Mouse (Mus musculus) limb, embryonic 15.5 days (tissue): ENCODE measurements around the gene Dcaf12. TPM values are rescaled to one million over a fixed set of nuclear protein-coding genes. Genes with fewer than 3 reads are reported as not detected.

Source experiments
- ATAC-seq: fragments of 200-750 bp; cut with Nextera tagmentation; 2 replicates; pipeline ENCODE4 v1.8.0; 2017; ENCODE audit warnings: low read depth, moderate TSS enrichment; ENCODE audit not compliant: insufficient number of reproducible peaks, low FRiP score, low TSS enrichment
- H3K27ac ChIP-seq: fragments of 300-500 bp; sonication (generic); 2 replicates; pipeline ENCODE4 v1.5.1; 2015; ENCODE audit warnings: moderate library complexity, mild to moderate bottlenecking, inconsistent platforms
- H3K27me3 ChIP-seq: fragments of 300-500 bp; sonication (generic); 2 replicates; pipeline ENCODE4 v1.6.1; 2015; ENCODE audit warnings: inconsistent platforms
- H3K36me3 ChIP-seq: fragments of 300-500 bp; sonication (generic); 2 replicates; pipeline ENCODE4 v1.6.1; 2015; ENCODE audit warnings: inconsistent platforms
- H3K4me1 ChIP-seq: fragments of 300-500 bp; sonication (generic); 2 replicates; pipeline ENCODE4 v1.6.1; 2015; ENCODE audit warnings: inconsistent platforms
- H3K4me2 ChIP-seq: fragments of 300-500 bp; sonication (generic); 2 replicates; pipeline ENCODE4 v1.6.1; 2015; ENCODE audit warnings: mild to moderate bottlenecking, inconsistent platforms
- H3K4me3 ChIP-seq: fragments of 300-500 bp; sonication (generic); 2 replicates; pipeline ENCODE4 v1.5.1; 2015; ENCODE audit warnings: mild to moderate bottlenecking, inconsistent platforms
- H3K9ac ChIP-seq: fragments of 300-500 bp; sonication (generic); 2 replicates; pipeline ENCODE4 v1.6.1; 2015; ENCODE audit warnings: inconsistent platforms
- H3K9me3 ChIP-seq: fragments of 300-500 bp; sonication (generic); 2 replicates; pipeline ENCODE4 v1.6.1; 2016; ENCODE audit warnings: inconsistent platforms
- WGBS: fragments of 180-500 bp; shearing (Covaris S2); methylation state at CpG from one replicate; pipeline ENCODE4 v1.1.7; 2015; 5-methylcytosine and 5-hydroxymethylcytosine counted together
- polyA plus RNA-seq: library from polyadenylated mRNA; unstranded; fragments of >200 nt; fragmentation: Nextera tagmentation; extraction: Ambion mirVana; gene quantifications from 2 replicates; pipeline ENCODE4 v1.2.1, GENCODE M21; 2015

Dcaf12 gene
- polyA plus RNA-seq, 1 experiment from 2014 or later: 60.6 TPM

DNA sequence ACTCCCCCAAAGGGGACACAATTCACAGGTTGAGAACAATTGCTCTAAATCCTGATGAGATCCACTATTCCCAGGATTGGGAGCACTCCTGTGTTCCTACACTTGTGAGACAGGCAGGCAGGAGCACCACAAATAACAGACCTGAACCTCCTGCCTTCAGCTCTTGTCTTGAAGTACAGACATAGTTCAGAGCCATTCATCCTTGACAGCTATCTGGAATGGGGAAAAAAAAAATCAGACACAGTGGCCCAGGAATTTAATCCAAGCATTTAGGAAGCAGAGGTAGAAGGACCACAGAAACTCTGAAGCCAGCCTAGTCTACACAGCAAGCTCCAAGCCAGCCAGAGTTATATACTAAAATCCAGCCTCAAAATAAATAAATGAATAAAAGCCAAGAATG lies 46.6 kb downstream of the Dcaf12 start:
- Histone ChIP-seq H3K36me3 (peaks cover 14% of the 10 kb centered on the region; the same call in 1 of the 2 replicates), H3K4me2 (no peak overlapping the region), H3K27ac (no peak overlapping the region), H3K4me3 (no peak overlapping the region), H3K9me3 (no peaks in the 10 kb centered on the region), H3K4me1 (peaks cover 14% of the 10 kb centered on the region), H3K9ac (no peak overlapping the region), H3K27me3 (no peaks in the 10 kb centered on the region)
- no peak for ATAC-seq

DNA sequence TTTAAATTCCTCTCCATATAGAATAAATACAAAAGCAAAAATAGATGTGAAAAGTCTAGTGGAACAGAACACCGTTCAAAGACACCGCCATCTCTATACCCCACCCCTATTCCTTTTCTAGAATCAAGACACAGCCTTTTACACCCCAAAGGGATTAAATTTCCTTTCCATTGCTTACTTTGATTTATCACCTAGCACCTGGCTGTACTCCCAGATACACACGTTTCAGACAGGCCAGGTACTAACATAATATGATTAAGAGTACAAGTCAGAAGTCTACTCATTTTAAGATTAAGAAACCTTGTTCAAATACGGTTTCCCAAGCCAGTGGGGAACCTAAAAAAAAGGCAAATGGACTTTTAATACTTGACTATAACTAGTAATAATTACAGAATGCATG lies 48.3 kb downstream of the Dcaf12 start:
- Histone ChIP-seq H3K9me3 (no peaks in the 10 kb centered on the region), H3K36me3 (peaks cover 23% of the 10 kb centered on the region; the same call in 1 of the 2 replicates), H3K27ac (no peak overlapping the region), H3K27me3 (no peaks in the 10 kb centered on the region), H3K4me2 (no peak overlapping the region), H3K9ac (no peak overlapping the region), H3K4me3 (no peak overlapping the region), H3K4me1 (no peaks in the 10 kb centered on the region; the same call in 1 of the 2 replicates)
- 58% methylated on average over 4 of the region's 4 CpGs for WGBS
- ATAC-seq: no peak

DNA sequence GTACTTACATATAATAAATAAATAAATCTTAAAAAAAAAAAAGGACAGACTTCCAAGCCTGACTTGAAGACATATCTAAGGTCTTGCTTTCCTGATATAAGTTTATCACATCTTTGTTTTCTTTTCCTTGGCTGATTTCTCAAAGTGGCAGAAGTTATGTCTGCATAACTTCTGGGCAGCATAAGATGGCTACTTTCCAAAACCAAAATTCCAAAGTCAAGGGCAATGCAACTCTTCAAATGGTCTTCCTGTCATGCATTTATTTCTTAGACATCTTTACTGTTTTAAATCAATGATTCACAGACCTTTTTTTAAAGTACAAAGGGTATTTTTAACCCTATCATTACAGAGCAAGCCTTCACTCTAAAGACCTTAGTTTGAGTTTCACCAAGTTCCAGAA lies 54.0 kb downstream of the Dcaf12 start:
- H3K9me3 ChIP-seq: no peaks in the 10 kb centered on the region
- H3K4me1 ChIP-seq: no peaks in the 10 kb centered on the region; the same call in 1 of the 2 replicates
- H3K4me3 ChIP-seq: no peak overlapping the region
- no peak overlapping the region for H3K4me2 ChIP-seq
- no peak for ATAC-seq
- H3K9ac ChIP-seq: no peak overlapping the region
- no peak overlapping the region for H3K27ac ChIP-seq
- H3K27me3 ChIP-seq: no peaks in the 10 kb centered on the region
- peaks cover 15% of the 10 kb centered on the region; the same call in 1 of the 2 replicates for H3K36me3 ChIP-seq

DNA sequence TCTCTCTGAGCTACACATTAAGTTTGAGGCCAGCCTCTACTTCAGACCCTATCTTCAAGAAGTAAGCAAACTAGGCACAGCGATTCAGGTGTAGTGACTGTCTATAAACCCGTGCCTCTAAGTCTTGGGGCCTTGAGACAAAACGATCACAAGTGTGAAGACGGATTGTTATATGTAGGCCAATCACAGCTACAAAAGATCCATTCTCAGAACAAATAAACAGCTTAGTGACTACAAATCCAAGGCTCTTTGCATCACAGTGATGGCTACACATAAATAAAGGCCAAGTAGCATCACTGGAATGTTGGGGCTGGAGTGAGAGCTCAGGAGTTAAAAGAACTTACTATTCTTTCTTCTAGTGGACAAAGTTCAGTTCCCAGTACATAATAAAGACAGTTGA lies 55.7 kb downstream of the Dcaf12 start:
- Histone ChIP-seq H3K4me2 (no peak overlapping the region), H3K9ac (no peak overlapping the region), H3K27me3 (no peaks in the 10 kb centered on the region), H3K36me3 (peaks cover 12% of the 10 kb centered on the region; the same call in 1 of the 2 replicates), H3K4me1 (no peaks in the 10 kb centered on the region; the same call in 1 of the 2 replicates), H3K9me3 (no peaks in the 10 kb centered on the region), H3K27ac (no peak overlapping the region), H3K4me3 (no peak overlapping the region)
- no peak for ATAC-seq
- WGBS: 87% methylated on average over 4 of the region's 4 CpGs

DNA sequence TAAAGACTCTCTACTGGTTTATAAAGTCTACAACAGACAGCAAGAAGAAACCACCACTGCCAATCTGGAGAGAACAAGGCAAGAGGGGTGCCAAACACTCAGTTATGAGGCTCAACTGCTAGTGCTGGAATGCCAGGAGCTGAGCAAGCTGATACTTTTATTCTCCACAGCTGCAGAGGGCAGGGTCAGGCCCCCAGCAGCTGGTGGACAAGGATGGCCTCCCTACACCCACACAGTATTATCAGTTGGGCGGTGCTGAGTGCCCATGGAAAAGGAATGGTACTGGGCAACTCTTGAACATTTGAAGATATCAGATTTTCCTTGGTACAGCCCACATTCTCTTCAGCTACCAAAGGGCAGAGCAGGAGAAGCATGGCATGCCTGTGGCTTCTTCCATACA lies 56.9 kb downstream of the Dcaf12 start:
- Histone ChIP-seq H3K4me1 (no peaks in the 10 kb centered on the region; the same call in 1 of the 2 replicates), H3K4me3 (no peak overlapping the region), H3K4me2 (no peak overlapping the region), H3K9me3 (no peaks in the 10 kb centered on the region), H3K9ac (no peak overlapping the region), H3K36me3 (peaks cover 11% of the 10 kb centered on the region; the same call in 1 of the 2 replicates), H3K27me3 (no peaks in the 10 kb centered on the region), H3K27ac (no peak overlapping the region)
- no peak; the same call in 1 of the 2 replicates for ATAC-seq
- WGBS: 89% methylated on average over 1 of the region's 1 CpGs

DNA sequence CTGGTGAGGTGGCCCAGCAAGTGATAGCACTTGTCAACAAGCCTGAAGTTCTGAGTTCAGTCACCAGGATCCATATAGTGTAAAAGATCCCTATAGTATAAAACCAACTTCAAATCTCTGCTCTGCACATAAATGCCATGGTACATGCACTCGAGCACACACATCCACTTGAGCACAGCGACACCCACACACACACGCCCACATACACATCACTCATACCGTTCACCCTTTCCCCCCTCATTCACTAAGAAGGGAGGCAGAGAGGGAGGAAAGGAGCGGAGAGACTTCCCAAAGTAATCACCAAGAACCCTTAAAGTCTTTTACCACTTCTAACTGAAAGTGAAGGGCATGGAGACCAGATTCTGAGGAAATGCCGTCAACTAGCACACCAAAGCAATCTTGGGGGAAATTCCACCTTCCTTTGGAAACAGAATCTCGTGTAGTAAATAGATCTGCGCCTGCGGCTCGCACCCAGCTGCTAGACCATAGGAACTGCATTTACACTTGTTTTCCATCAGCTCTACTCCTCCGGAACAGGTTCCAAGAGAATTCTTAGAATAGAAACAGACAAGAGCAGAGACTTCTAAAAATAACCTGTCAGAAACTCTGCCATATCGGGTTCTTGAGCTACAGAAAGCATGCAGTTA lies 59.0 kb downstream of the Dcaf12 start:
- Histone ChIP-seq H3K9ac (no peak overlapping the region), H3K4me3 (no peak overlapping the region), H3K36me3 (peaks cover 12% of the 10 kb centered on the region; the same call in 1 of the 2 replicates), H3K4me1 (no peaks in the 10 kb centered on the region; the same call in 1 of the 2 replicates), H3K4me2 (no peak overlapping the region), H3K9me3 (no peaks in the 10 kb centered on the region), H3K27ac (no peak overlapping the region; the same call in 1 of the 2 replicates), H3K27me3 (no peaks in the 10 kb centered on the region)
- WGBS: 79% methylated on average over 12 of the region's 12 CpGs
- no peak for ATAC-seq

DNA sequence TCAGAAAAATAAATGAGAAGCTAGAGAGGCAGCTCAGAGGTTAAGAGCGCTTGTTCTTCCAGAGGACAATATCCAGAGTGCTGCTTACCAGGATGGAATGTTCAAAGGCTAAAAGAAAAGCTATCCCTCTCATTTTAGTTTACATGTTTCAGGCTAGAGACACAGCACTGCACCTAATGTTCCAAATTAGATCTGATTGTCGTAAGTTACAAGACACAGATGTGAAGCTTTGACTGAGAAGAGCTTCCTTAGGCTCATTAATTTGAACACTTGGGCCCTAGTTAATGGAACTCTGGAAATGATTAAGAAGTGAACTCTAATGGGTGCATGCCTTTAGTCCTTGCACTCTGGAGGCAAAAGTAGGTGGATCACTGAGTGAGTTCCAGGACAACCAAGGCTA lies 60.9 kb downstream of the Dcaf12 start:
- H3K27me3 ChIP-seq: no peaks in the 10 kb centered on the region
- peaks cover 28% of the 10 kb centered on the region; the same call in 1 of the 2 replicates for H3K36me3 ChIP-seq
- H3K27ac ChIP-seq: no peak overlapping the region
- no peak overlapping the region for H3K4me2 ChIP-seq
- no peak for ATAC-seq
- H3K9ac ChIP-seq: no peak overlapping the region
- WGBS: 66% methylated on average over 2 of the region's 2 CpGs
- no peak overlapping the region for H3K4me3 ChIP-seq
- no peaks in the 10 kb centered on the region for H3K9me3 ChIP-seq
- H3K4me1 ChIP-seq: no peaks in the 10 kb centered on the region; the same call in 1 of the 2 replicates

DNA sequence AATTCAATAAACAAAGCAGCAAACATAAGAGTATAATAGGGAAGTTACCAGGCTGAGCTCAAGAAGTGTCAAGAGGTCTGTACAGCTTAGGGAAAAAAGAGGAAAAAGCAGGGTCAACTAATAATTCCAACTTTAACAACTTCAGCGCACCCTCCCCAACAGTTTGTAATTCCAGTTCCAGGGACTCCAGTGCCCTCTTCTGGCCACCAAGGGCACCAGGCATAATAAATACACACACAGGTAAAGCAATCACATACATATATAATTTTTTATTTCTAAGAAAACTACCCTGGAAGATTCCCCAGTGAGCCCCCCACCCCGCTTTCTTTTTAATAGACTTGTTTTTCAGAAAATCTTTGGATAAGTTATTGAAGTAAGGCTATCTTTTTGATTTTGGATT lies 69.3 kb downstream of the Dcaf12 start:
- WGBS: 98% methylated on average over 2 of the region's 2 CpGs
- Histone ChIP-seq H3K27me3 (no peaks in the 10 kb centered on the region), H3K36me3 (peaks cover 38% of the 10 kb centered on the region), H3K9ac (no peak overlapping the region), H3K9me3 (no peaks in the 10 kb centered on the region), H3K4me2 (no peak overlapping the region), H3K4me3 (no peak overlapping the region), H3K4me1 (no peaks in the 10 kb centered on the region), H3K27ac (no peak overlapping the region)
- no peak for ATAC-seq

Other genes with a start within 250 kb of the Dcaf12 start
- 82.8 and 104 TPM in 2 replicates for gene Aqp3, start 216.7 kb downstream of the Dcaf12 start, polyA plus RNA-seq
- 26.5 and 27.1 TPM in 2 replicates for gene Nol6, start 190.4 kb downstream of the Dcaf12 start, polyA plus RNA-seq
- 71.2 and 75.0 TPM in 2 replicates for gene Ube2r2, start 179.1 kb downstream of the Dcaf12 start, polyA plus RNA-seq
- 56.9 and 68.8 TPM in 2 replicates for gene Ubap2, start 39.7 kb downstream of the Dcaf12 start, polyA plus RNA-seq
- 49.7 and 51.4 TPM in 2 replicates for gene Ubap1, start 34.1 kb upstream of the Dcaf12 start, polyA plus RNA-seq
- gene Kif24, start 150.0 kb upstream of the Dcaf12 start, polyA plus RNA-seq: 5.8 and 7.2 TPM in 2 replicates
- 45.5 and 46.4 TPM in 2 replicates for gene Nudt2, start 150.3 kb upstream of the Dcaf12 start, polyA plus RNA-seq
- 6.6 and 11.9 TPM in 2 replicates for gene AI464131, start 188.2 kb upstream of the Dcaf12 start, polyA plus RNA-seq
- 0.88 and 1.1 TPM in 2 replicates for gene 1110017D15Rik, start 202.4 kb upstream of the Dcaf12 start, polyA plus RNA-seq